13 mouse cellular contexts compared by ENCODE assay signal in the genomic region with DNA sequence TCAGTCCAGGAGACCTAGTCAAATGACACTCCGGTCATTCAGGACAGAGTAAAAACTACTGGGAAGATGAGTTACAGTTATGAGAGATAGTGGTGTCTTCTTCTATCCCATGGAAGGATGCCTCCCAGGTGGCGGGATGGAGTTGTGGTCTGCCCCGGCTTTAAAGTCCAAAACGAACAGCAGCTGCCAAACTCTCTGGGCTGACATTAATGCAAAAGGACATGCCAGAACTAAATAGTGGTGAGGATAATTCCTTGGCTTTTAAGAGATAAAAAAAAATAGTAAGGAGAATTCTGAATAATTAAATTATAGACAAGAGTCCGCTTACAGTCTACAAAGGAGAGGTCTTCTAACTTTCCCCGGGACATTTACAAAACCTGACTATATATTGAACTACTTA.
"Had no signal": no experiment of that assay in that cellular context is flagged by ENCODE, and none has a peak within 500 bp of the region (broad histone marks: within the 10 kb centered on the region; RNA-seq: fewer than 3 reads in every experiment).

No protein-coding gene starts in this region.

- H3K27ac ChIP-seq: lung, embryonic 15.5 days; macrophage; midbrain, embryonic 12.5 days; neural tube, embryonic 12.5 days; stomach, embryonic 15.5 days; stomach, postnatal 0 days had no signal

- H3K27me3 ChIP-seq: megakaryocyte, embryonic 14.5 days; midbrain, embryonic 12.5 days; neural tube, embryonic 12.5 days; stomach, embryonic 15.5 days had no signal

- H3K9me3 ChIP-seq: lung, embryonic 15.5 days; midbrain, embryonic 12.5 days; neural tube, embryonic 12.5 days; stomach, embryonic 15.5 days had no signal

- H3K4me3 ChIP-seq: lung, embryonic 15.5 days; megakaryocyte, embryonic 14.5 days; midbrain, embryonic 12.5 days; neural tube, embryonic 12.5 days; stomach, embryonic 15.5 days had no signal

- H3K4me2 ChIP-seq: lung, embryonic 15.5 days; midbrain, embryonic 12.5 days; neural tube, embryonic 12.5 days; stomach, embryonic 15.5 days had no signal

- H3K9ac ChIP-seq: lung, embryonic 15.5 days; midbrain, embryonic 12.5 days; neural tube, embryonic 12.5 days; stomach, embryonic 15.5 days had no signal

- DNase-seq: lung, adult 2 months; midbrain, embryonic 14.5 days; right cerebral cortex, postnatal 14 days; thymus, adult 2 months; thymus, postnatal 25 days; thymus, postnatal 4 days had no signal

- H3K36me3 ChIP-seq: lung, embryonic 15.5 days; midbrain, embryonic 12.5 days; neural tube, embryonic 12.5 days; stomach, embryonic 15.5 days had no signal
